Mouse (Mus musculus) leukemia stem cell, adult 10-12 weeks (primary cell): ENCODE data around the gene Mdfi. TPM values are rescaled to one million over a fixed set of nuclear protein-coding genes. Genes with fewer than 3 reads are reported as not detected.

Experiments used
- polyA plus RNA-seq: library from polyadenylated mRNA; stranded (reverse); fragments of >175 nt; gene quantifications from 2 replicates; pipeline ENCODE4 v1.2.3, GENCODE M21; 2012; ENCODE audit warnings: low replicate concordance

The Mdfi gene
- 1.0 and 1.4 TPM in 2 replicates for polyA plus RNA-seq

DNA sequence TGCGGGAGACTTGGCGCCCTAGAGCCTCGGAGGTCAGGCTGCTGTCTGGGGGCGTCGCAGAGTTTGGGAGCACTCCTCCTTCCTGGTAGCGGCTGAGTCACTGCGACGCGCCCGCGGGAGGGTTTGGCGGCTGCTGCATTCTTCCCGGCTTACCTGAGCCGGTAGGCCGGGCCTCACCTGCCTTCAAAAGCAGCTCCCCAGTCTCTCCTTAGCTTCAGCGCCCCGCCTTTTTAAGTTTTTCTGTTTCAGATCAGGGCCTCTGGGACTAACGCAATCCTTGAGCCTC, at the start of gene Mdfi:
Gene Mdfi, minus strand, starts transcription at position 210 of the 286 bp plus-strand sequence.

Other genes with a start within 250 kb of the Mdfi start
- gene Bysl, start 223.2 kb downstream of the Mdfi start, polyA plus RNA-seq = 43.6 and 59.9 TPM in 2 replicates
- 1.4 and 7.2 TPM in 2 replicates for gene Med20, start 223.1 kb downstream of the Mdfi start, polyA plus RNA-seq
- gene Gm20517, start 223.1 kb downstream of the Mdfi start, polyA plus RNA-seq = 0.14 TPM in 1 of 2 replicates, not detected in the other
- gene Usp49, start 204.0 kb downstream of the Mdfi start, polyA plus RNA-seq = 27.1 and 34.3 TPM in 2 replicates
- gene Tomm6, start 146.3 kb downstream of the Mdfi start, polyA plus RNA-seq = 55.9 and 90.9 TPM in 2 replicates
- gene Frs3, start 145.7 kb downstream of the Mdfi start, polyA plus RNA-seq = 2.4 and 5.0 TPM in 2 replicates
- gene Gm21981, start 140.2 kb downstream of the Mdfi start, polyA plus RNA-seq = 0.21 TPM in 1 of 2 replicates, not detected in the other
- 0.97 and 1.7 TPM in 2 replicates for gene Prickle4, start 140.0 kb downstream of the Mdfi start, polyA plus RNA-seq
- gene Pgc, start 107.8 kb downstream of the Mdfi start, polyA plus RNA-seq = not detected in 2 replicates
- gene Tfeb, start 97.7 kb downstream of the Mdfi start, polyA plus RNA-seq = 90.8 and 139 TPM in 2 replicates
- 121 and 191 TPM in 2 replicates for gene Foxp4, start 90.0 kb upstream of the Mdfi start, polyA plus RNA-seq
- gene 1700122O11Rik, start 203.6 kb upstream of the Mdfi start, polyA plus RNA-seq = not detected in 2 replicates